Comparison of ENCODE assay signal across 8 mouse cellular contexts in the genomic region with DNA sequence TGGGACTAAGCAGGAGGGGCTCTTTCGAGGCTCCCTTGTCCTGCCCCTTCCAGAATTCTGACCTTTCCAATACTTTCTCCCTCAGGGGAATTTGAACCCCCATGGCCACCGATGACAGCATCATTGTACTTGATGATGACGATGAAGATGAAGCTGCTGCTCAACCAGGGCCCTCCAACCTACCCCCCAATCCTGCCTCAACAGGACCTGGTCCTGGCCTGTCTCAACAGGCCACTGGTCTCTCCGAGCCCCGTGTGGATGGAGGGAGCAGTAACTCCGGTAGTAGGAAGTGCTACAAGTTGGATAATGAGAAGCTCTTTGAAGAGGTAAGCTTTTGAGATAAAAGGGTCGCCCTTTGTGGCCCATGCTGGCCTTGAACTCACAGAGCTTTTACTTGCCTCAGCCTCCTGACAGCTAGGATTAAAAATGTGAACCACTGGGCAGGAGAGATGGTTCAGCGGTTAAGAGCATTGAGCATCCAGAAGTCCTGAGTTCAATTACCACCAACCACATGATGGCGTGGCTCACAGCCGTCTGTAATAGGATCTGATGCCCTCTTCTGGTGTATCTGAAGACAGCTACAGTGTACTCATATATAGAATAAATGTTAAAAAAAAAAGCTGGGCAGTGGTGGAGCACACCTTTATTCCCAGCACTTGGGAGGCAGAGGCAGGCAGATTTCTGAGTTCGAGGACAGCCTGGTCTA. TPM values are rescaled to one million over a fixed set of nuclear protein-coding genes. Genes with fewer than 3 reads are reported as not detected.
DNase-seq lines count a peak whose midpoint lies in the region; ATAC-seq and TF ChIP-seq lines count a peak whose summit lies in the region.

No protein-coding gene starts in this region.

- no peak for TF ChIP-seq CTCF in spleen, adult 2 months (IDR thresholded peaks at IDR 0.05; ENCODE audit: extremely low read depth, insufficient read depth, insufficient read length, insufficient replicate concordance)
- peak; percentile 54 for TF ChIP-seq CTCF in intestine, postnatal 0 days (IDR thresholded peaks at IDR 0.05; ENCODE audit: low read depth)
- TF ChIP-seq CTCF in lung, adult 2 months (IDR thresholded peaks at IDR 0.05; ENCODE audit: insufficient read depth, low read length): no peak

- peak overlapping the region; percentile 76 for H3K4me3 ChIP-seq in spleen, adult 2 months (ENCODE audit: extremely low read depth, insufficient read depth, insufficient read length)
- H3K4me3 ChIP-seq in intestine, postnatal 0 days (ENCODE audit: low read depth, low read length): peak overlapping the region; percentile 60
- no peak overlapping the region for H3K4me3 ChIP-seq in lung, adult 2 months (replicated peaks; ENCODE audit: extremely low read depth, low read depth, low read length)

- H3K9ac ChIP-seq in intestine, postnatal 0 days (ENCODE audit: low read depth, low read length): peak overlapping the region; percentile 72; the same call in 1 of the 2 replicates

- peak; percentile 76 for DNase-seq in CD4-positive, CD25-positive, alpha-beta regulatory T cell, adult 2 months (ENCODE audit: low read depth, low spot score)
- no peak for DNase-seq in spleen, adult 2 months (ENCODE audit: low read depth in 1 of 2, low spot score in 2 of 2)
- no peak for DNase-seq in spleen, postnatal 10 days (ENCODE audit: low spot score in 2 of 2)
- DNase-seq in splenic B cell, adult 2 months (ENCODE audit: low read depth, low spot score): peak; percentile 74
- DNase-seq in right cerebral cortex, postnatal 25 days: no peak
- DNase-seq in lung, adult 2 months: no peak

- ATAC-seq in CD4-positive, CD25-positive, alpha-beta regulatory T cell, adult 4 months: no peak
- ATAC-seq in intestine, postnatal 0 days: no peak

- peaks cover 2% of the 10 kb centered on the region; the same call in 1 of the 2 replicates for H3K4me1 ChIP-seq in spleen, adult 2 months (ENCODE audit: control insufficient read depth, insufficient read depth, insufficient read length)
- H3K4me1 ChIP-seq in intestine, postnatal 0 days (replicated peaks; ENCODE audit: control insufficient read depth, insufficient read depth, low read length): 0 out of 2 replicates have a peak, but pooled peaks cover 4% of the 10 kb centered on the region
- peaks cover 2% of the 10 kb centered on the region for H3K4me1 ChIP-seq in lung, adult 2 months (ENCODE audit: control insufficient read depth, insufficient read depth, low read length)

- no peaks in the 10 kb centered on the region for H3K27me3 ChIP-seq in spleen, adult 2 months (ENCODE audit: control insufficient read depth, insufficient read depth, low read length)
- no peaks in the 10 kb centered on the region for H3K27me3 ChIP-seq in intestine, postnatal 0 days (replicated peaks; ENCODE audit: control insufficient read depth, insufficient read depth, low read length)
- no peaks in the 10 kb centered on the region for H3K27me3 ChIP-seq in splenic B cell, adult 2 months (ENCODE audit: control insufficient read depth, insufficient read depth, low read length, poor library complexity, severe bottlenecking)

- H3K36me3 ChIP-seq in spleen, adult 2 months (ENCODE audit: control insufficient read depth, insufficient read depth, low read length): peaks cover 28% of the 10 kb centered on the region
- peaks cover 42% of the 10 kb centered on the region for H3K36me3 ChIP-seq in intestine, postnatal 0 days (ENCODE audit: control insufficient read depth, insufficient read depth)
- H3K36me3 ChIP-seq in splenic B cell, adult 2 months (ENCODE audit: control insufficient read depth, insufficient read depth, low read length, poor library complexity, severe bottlenecking): peaks cover 14% of the 10 kb centered on the region

- no peak for TF ChIP-seq POLR2A in spleen, adult 2 months (IDR thresholded peaks at IDR 0.05; ENCODE audit: low read depth, low read length)
- no peak for TF ChIP-seq POLR2A in lung, adult 2 months (IDR thresholded peaks at IDR 0.05; ENCODE audit: borderline replicate concordance, extremely low read depth, low read depth, low read length)

- H3K9me3 ChIP-seq in intestine, postnatal 0 days (ENCODE audit: control insufficient read depth): no peaks in the 10 kb centered on the region

- H3K4me2 ChIP-seq in intestine, postnatal 0 days (replicated peaks; ENCODE audit: low read depth): peak overlapping the region; percentile 90

- peak overlapping the region; percentile 92 for H3K27ac ChIP-seq in spleen, adult 2 months (ENCODE audit: insufficient read depth, low read length)
- H3K27ac ChIP-seq in intestine, postnatal 0 days (ENCODE audit: low read depth, low read length): peak overlapping the region; percentile 92

- 41% methylated on average over 11 of the region's 11 CpGs for WGBS in spleen, adult 2 months
- 43% methylated on average over 11 of the region's 11 CpGs for WGBS in intestine, postnatal 0 days
- WGBS in lung, adult 2 months: 35% methylated on average over 11 of the region's 11 CpGs

RNA-seq across cellular contexts. Expression of gene Daxx, which starts 1.3 kb away (rescaled TPM):
- polyA plus RNA-seq in CD4-positive, CD25-positive, alpha-beta regulatory T cell, adult 4 months (2017; shearing (Covaris generic)): 100 to 1,000 TPM; 117 to 200 TPM
- 56.8 and 65.6 TPM in 2 replicates for polyA plus RNA-seq in spleen, adult 2 months (2012; rRNA removed)
- polyA plus RNA-seq in intestine, postnatal 0 days (2015; fragmentation: Nextera tagmentation; extraction: Ambion mirVana): 20.6 and 22.6 TPM in 2 replicates
- 33.7 and 35.9 TPM in 2 replicates for polyA plus RNA-seq in lung, adult 2 months (2012; rRNA removed)

RNA-seq across cellular contexts. Expression of gene Tapbp, which starts 5.2 kb away (rescaled TPM):
- polyA plus RNA-seq in CD4-positive, CD25-positive, alpha-beta regulatory T cell, adult 4 months (2017; shearing (Covaris generic)): 100 to 1,000 TPM; 348 to 555 TPM
- 188 and 240 TPM in 2 replicates for polyA plus RNA-seq in spleen, adult 2 months (2012; rRNA removed)
- 102 and 110 TPM in 2 replicates for polyA plus RNA-seq in intestine, postnatal 0 days (2015; fragmentation: Nextera tagmentation; extraction: Ambion mirVana)
- polyA plus RNA-seq in lung, adult 2 months (2012; rRNA removed): 225 and 249 TPM in 2 replicates

RNA-seq across cellular contexts. Expression of gene Zbtb22, which starts 5.2 kb away (rescaled TPM):
- polyA plus RNA-seq in CD4-positive, CD25-positive, alpha-beta regulatory T cell, adult 4 months (2017; shearing (Covaris generic)): 1 to 10 TPM; 3.6 to 3.8 TPM
- polyA plus RNA-seq in spleen, adult 2 months (2012; rRNA removed): 62.9 and 122 TPM in 2 replicates
- polyA plus RNA-seq in intestine, postnatal 0 days (2015; fragmentation: Nextera tagmentation; extraction: Ambion mirVana): 11.1 and 12.9 TPM in 2 replicates
- 65.1 and 92.1 TPM in 2 replicates for polyA plus RNA-seq in lung, adult 2 months (2012; rRNA removed)

RNA-seq across cellular contexts. Expression of gene Platr17, which starts 5.6 kb away (rescaled TPM):
- polyA plus RNA-seq in CD4-positive, CD25-positive, alpha-beta regulatory T cell, adult 4 months (2017; shearing (Covaris generic)): 1 to 10 TPM; 2.0 to 3.1 TPM
- polyA plus RNA-seq in spleen, adult 2 months (2012; rRNA removed): 0.47 and 0.68 TPM in 2 replicates
- 0.25 and 0.31 TPM in 2 replicates for polyA plus RNA-seq in intestine, postnatal 0 days (2015; fragmentation: Nextera tagmentation; extraction: Ambion mirVana)
- 0.33 and 0.41 TPM in 2 replicates for polyA plus RNA-seq in lung, adult 2 months (2012; rRNA removed)

RNA-seq across cellular contexts. Expression of gene Rgl2, which starts 18.8 kb away (rescaled TPM):
- polyA plus RNA-seq in CD4-positive, CD25-positive, alpha-beta regulatory T cell, adult 4 months (2017; shearing (Covaris generic)): 10 to 100 TPM; 30.2 to 31.4 TPM
- polyA plus RNA-seq in spleen, adult 2 months (2012; rRNA removed): 234 and 301 TPM in 2 replicates
- 10.8 and 11.6 TPM in 2 replicates for polyA plus RNA-seq in intestine, postnatal 0 days (2015; fragmentation: Nextera tagmentation; extraction: Ambion mirVana)
- 247 and 272 TPM in 2 replicates for polyA plus RNA-seq in lung, adult 2 months (2012; rRNA removed)

Comparison
In these comparisons a context has a peak if more than half of its experiments do, and no peak if none do; other contexts are left out.
1. DNase-seq: peak in CD4-positive, CD25-positive, alpha-beta regulatory T cell, adult 2 months (single experiment) and splenic B cell, adult 2 months (single experiment); none in spleen, adult 2 months (0 of 2), spleen, postnatal 10 days (0 of 2), right cerebral cortex, postnatal 25 days (single experiment) and lung, adult 2 months (single experiment).